Mouse (Mus musculus) heart, embryonic 12.5 days (tissue): ENCODE data around the gene Tpk1. TPM values are rescaled to one million over a fixed set of nuclear protein-coding genes. Genes with fewer than 3 reads are reported as not detected.
"Not testable (repeated sequence)": the region's sequence is repeated elsewhere in the genome, so short reads cannot be mapped to it uniquely, and the experiment has no call there.

Source experiments
- ATAC-seq: fragments of 200-750 bp; cut with Nextera tagmentation; 2 replicates; pipeline ENCODE4 v1.8.0; 2017; ENCODE audit warnings: moderate TSS enrichment, moderate library complexity; ENCODE audit not compliant: insufficient number of reproducible peaks, low FRiP score
- H3K27ac ChIP-seq: fragments of 300-500 bp; sonication (generic); 2 replicates; pipeline ENCODE4 v1.5.1; 2016; ENCODE audit warnings: mild to moderate bottlenecking, moderate library complexity; ENCODE audit not compliant: poor library complexity, severe bottlenecking
- H3K27me3 ChIP-seq: fragments of 300-500 bp; sonication (generic); replicated peaks from 2 replicates; pipeline ENCODE4 v1.6.1; 2016; ENCODE audit warnings: mild to moderate bottlenecking, moderate library complexity
- H3K36me3 ChIP-seq: fragments of 300-500 bp; sonication (generic); 2 replicates; pipeline ENCODE4 v1.6.1; 2016; ENCODE audit warnings: mild to moderate bottlenecking, moderate library complexity
- H3K4me1 ChIP-seq: fragments of 300-500 bp; sonication (generic); replicated peaks from 2 replicates; pipeline ENCODE4 v1.6.1; 2016; ENCODE audit warnings: mild to moderate bottlenecking
- H3K4me2 ChIP-seq: fragments of 300-500 bp; sonication (generic); 2 replicates; pipeline ENCODE4 v1.6.1; 2016; ENCODE audit warnings: mild to moderate bottlenecking, moderate library complexity
- H3K4me3 ChIP-seq: fragments of 300-500 bp; sonication (generic); 2 replicates; pipeline ENCODE4 v1.5.1; 2016; ENCODE audit warnings: mild to moderate bottlenecking
- H3K9ac ChIP-seq: fragments of 300-500 bp; sonication (generic); 2 replicates; pipeline ENCODE4 v1.6.1; 2016; ENCODE audit warnings: mild to moderate bottlenecking, moderate library complexity
- H3K9me3 ChIP-seq: fragments of 300-500 bp; sonication (generic); replicated peaks from 2 replicates; pipeline ENCODE4 v1.6.1; 2016; ENCODE audit warnings: mild to moderate bottlenecking, moderate library complexity
- WGBS: fragments of 180-500 bp; shearing (Covaris S2); methylation state at CpG from one replicate; pipeline ENCODE4 v1.1.7; 2016; 5-methylcytosine and 5-hydroxymethylcytosine counted together
- polyA plus RNA-seq: library from polyadenylated mRNA; unstranded; fragments of >200 nt; fragmentation: Nextera tagmentation; extraction: Ambion mirVana; gene quantifications from 2 replicates; pipeline ENCODE4 v1.2.1, GENCODE M21; 2016

The Tpk1 gene
- polyA plus RNA-seq, 1 experiment from 2014 or later, result 8.3 TPM

GRCm38 (mm10) chr6:43640621-43641020, 25.5 kb downstream of the Tpk1 start:
- H3K36me3 ChIP-seq, result no peaks in the 10 kb centered on the region
- H3K27me3 ChIP-seq, result no peaks in the 10 kb centered on the region
- no peaks in the 10 kb centered on the region for H3K4me1 ChIP-seq
- H3K9ac ChIP-seq, result no peak overlapping the region
- ATAC-seq, result no peak
- H3K4me3 ChIP-seq, result no peak overlapping the region
- no peaks in the 10 kb centered on the region for H3K9me3 ChIP-seq
- H3K27ac ChIP-seq, result no peak overlapping the region
- no peak overlapping the region for H3K4me2 ChIP-seq

GRCm38 (mm10) chr6:43638865-43639264, 27.2 kb downstream of the Tpk1 start:
- Histone ChIP-seq H3K9me3 (no peaks in the 10 kb centered on the region), H3K9ac (no peak overlapping the region), H3K27ac (no peak overlapping the region), H3K27me3 (no peaks in the 10 kb centered on the region), H3K4me3 (no peak overlapping the region), H3K4me1 (no peaks in the 10 kb centered on the region), H3K4me2 (no peak overlapping the region), H3K36me3 (no peaks in the 10 kb centered on the region)
- WGBS, result 73% methylated on average over 1 of the region's 1 CpGs
- no peak for ATAC-seq

GRCm38 (mm10) chr6:43638119-43638518, 28.0 kb downstream of the Tpk1 start:
- H3K9ac ChIP-seq, result no peak overlapping the region
- 61% methylated on average over 3 of the region's 3 CpGs for WGBS
- H3K27me3 ChIP-seq, result no peaks in the 10 kb centered on the region
- no peak overlapping the region for H3K27ac ChIP-seq
- ATAC-seq, result no peak
- no peak overlapping the region for H3K4me2 ChIP-seq
- no peaks in the 10 kb centered on the region for H3K9me3 ChIP-seq
- no peak overlapping the region for H3K4me3 ChIP-seq
- no peaks in the 10 kb centered on the region for H3K4me1 ChIP-seq
- H3K36me3 ChIP-seq, result no peaks in the 10 kb centered on the region

- no peak overlapping the region for H3K4me2 ChIP-seq
- no peaks in the 10 kb centered on the region for H3K27me3 ChIP-seq
- 80% methylated on average over 11 of the region's 11 CpGs for WGBS
- ATAC-seq, result no peak
- no peak overlapping the region for H3K9ac ChIP-seq
- no peaks in the 10 kb centered on the region for H3K4me1 ChIP-seq
- H3K27ac ChIP-seq, result no peak overlapping the region
- H3K4me3 ChIP-seq, result no peak overlapping the region
- no peaks in the 10 kb centered on the region for H3K9me3 ChIP-seq
- H3K36me3 ChIP-seq, result no peaks in the 10 kb centered on the region
Measured at GRCm38 (mm10) chr6:43636980-43637638, 29.0 kb downstream of the Tpk1 start.

GRCm38 (mm10) chr6:43633308-43633963, 32.6 kb downstream of the Tpk1 start:
- Histone ChIP-seq H3K9ac (no peak overlapping the region), H3K36me3 (no peaks in the 10 kb centered on the region), H3K4me3 (no peak overlapping the region), H3K4me2 (no peak overlapping the region), H3K27me3 (no peaks in the 10 kb centered on the region), H3K4me1 (no peaks in the 10 kb centered on the region), H3K9me3 (no peaks in the 10 kb centered on the region), H3K27ac (no peak overlapping the region)
- WGBS, result 84% methylated on average over 3 of the region's 3 CpGs
- ATAC-seq, result no peak

- H3K4me1 ChIP-seq, result no peaks in the 10 kb centered on the region
- no peaks in the 10 kb centered on the region for H3K27me3 ChIP-seq
- H3K9me3 ChIP-seq, result no peaks in the 10 kb centered on the region
- H3K9ac ChIP-seq, result no peak overlapping the region
- H3K36me3 ChIP-seq, result no peaks in the 10 kb centered on the region
- no peak overlapping the region for H3K4me3 ChIP-seq
- H3K27ac ChIP-seq, result no peak overlapping the region
- no peak for ATAC-seq
- no peak overlapping the region for H3K4me2 ChIP-seq
Measured at GRCm38 (mm10) chr6:43632871-43633270, 33.2 kb downstream of the Tpk1 start.

GRCm38 (mm10) chr6:43623448-43623847, 42.6 kb downstream of the Tpk1 start:
- ATAC-seq, result not testable (repeated sequence)

GRCm38 (mm10) chr6:43619258-43619657, 46.8 kb downstream of the Tpk1 start:
- Histone ChIP-seq H3K4me3 (no peak overlapping the region), H3K9me3 (no peaks in the 10 kb centered on the region), H3K36me3 (no peaks in the 10 kb centered on the region), H3K4me1 (no peaks in the 10 kb centered on the region), H3K9ac (no peak overlapping the region), H3K4me2 (no peak overlapping the region), H3K27ac (no peak overlapping the region), H3K27me3 (no peaks in the 10 kb centered on the region)
- no peak for ATAC-seq
- WGBS, result 67% methylated on average over 3 of the region's 3 CpGs

More at GRCm38 (mm10) chr6:43623448-43623847, 42.6 kb downstream of the Tpk1 start:
- not testable (repeated sequence) for H3K9me3 ChIP-seq, H3K4me1 ChIP-seq, H3K4me2 ChIP-seq, H3K9ac ChIP-seq, H3K27ac ChIP-seq, H3K4me3 ChIP-seq, H3K36me3 ChIP-seq, H3K27me3 ChIP-seq
- WGBS, result 87% methylated on average over 6 of the region's 6 CpGs

GRCm38 (mm10) chr6:43611770-43612169, 54.3 kb downstream of the Tpk1 start:
- H3K27ac ChIP-seq, result no peak overlapping the region
- no peak overlapping the region for H3K4me3 ChIP-seq
- H3K4me2 ChIP-seq, result no peak overlapping the region
- no peak for ATAC-seq
- H3K9ac ChIP-seq, result no peak overlapping the region
- H3K4me1 ChIP-seq, result no peaks in the 10 kb centered on the region
- no peaks in the 10 kb centered on the region for H3K27me3 ChIP-seq
- H3K9me3 ChIP-seq, result no peaks in the 10 kb centered on the region
- 73% methylated on average over 2 of the region's 2 CpGs for WGBS
- H3K36me3 ChIP-seq, result no peaks in the 10 kb centered on the region

GRCm38 (mm10) chr6:43590841-43591541, 75.1 kb downstream of the Tpk1 start:
- no peak for ATAC-seq
- no peaks in the 10 kb centered on the region for H3K4me1 ChIP-seq
- H3K36me3 ChIP-seq, result no peaks in the 10 kb centered on the region
- no peak overlapping the region for H3K9ac ChIP-seq
- no peak overlapping the region for H3K4me2 ChIP-seq
- H3K9me3 ChIP-seq, result no peaks in the 10 kb centered on the region
- H3K4me3 ChIP-seq, result no peak overlapping the region
- WGBS, result 74% methylated on average over 4 of the region's 4 CpGs
- no peaks in the 10 kb centered on the region for H3K27me3 ChIP-seq
- no peak overlapping the region for H3K27ac ChIP-seq

GRCm38 (mm10) chr6:43585274-43585673, 80.8 kb downstream of the Tpk1 start:
- WGBS, result 79% methylated on average over 2 of the region's 2 CpGs
- Histone ChIP-seq H3K9ac (no peak overlapping the region), H3K4me3 (no peak overlapping the region), H3K27ac (no peak overlapping the region), H3K9me3 (no peaks in the 10 kb centered on the region), H3K4me2 (no peak overlapping the region), H3K4me1 (no peaks in the 10 kb centered on the region), H3K36me3 (no peaks in the 10 kb centered on the region), H3K27me3 (no peaks in the 10 kb centered on the region)
- ATAC-seq, result no peak
